Mouse (Mus musculus) intestine, embryonic 14.5 days (tissue): ENCODE data around the gene Mlana. TPM values are rescaled to one million over a fixed set of nuclear protein-coding genes. Genes with fewer than 3 reads are reported as not detected.

ENCODE experiments used
- ATAC-seq: fragments of 200-750 bp; cut with Nextera tagmentation; replicated peaks from 2 replicates; pipeline ENCODE4 v1.8.0; 2017; ENCODE audit warnings: low read depth, moderate number of reproducible peaks, moderate TSS enrichment, moderate library complexity; ENCODE audit not compliant: low FRiP score, low TSS enrichment
- DNase-seq: peaks from one replicate; pipeline ENCODE4 v3.0.0-alpha.2; 2018; ENCODE audit warnings: low spot score
- H3K27ac ChIP-seq: fragments of 300-500 bp; sonication (generic); 2 replicates; pipeline ENCODE4 v1.5.1; 2014; ENCODE audit warnings: low read depth, mild to moderate bottlenecking, control low read depth
- H3K27me3 ChIP-seq: fragments of 300-500 bp; sonication (generic); replicated peaks from 2 replicates; pipeline ENCODE4 v1.6.1; 2014; ENCODE audit warnings: low read length, control low read depth; ENCODE audit not compliant: control insufficient read depth, insufficient read depth
- H3K36me3 ChIP-seq: fragments of 300-500 bp; sonication (generic); 2 replicates; pipeline ENCODE4 v1.6.1; 2014; ENCODE audit warnings: low read length, control low read depth; ENCODE audit not compliant: control insufficient read depth, insufficient read depth
- H3K4me1 ChIP-seq: fragments of 300-500 bp; sonication (generic); replicated peaks from 2 replicates; pipeline ENCODE4 v1.6.1; 2014; ENCODE audit warnings: low read length, control low read depth, mixed read lengths; ENCODE audit not compliant: control insufficient read depth, insufficient read depth
- H3K4me2 ChIP-seq: fragments of 300-500 bp; sonication (generic); 2 replicates; pipeline ENCODE4 v1.6.1; 2014; ENCODE audit warnings: low read length
- H3K4me3 ChIP-seq: fragments of 300-500 bp; sonication (generic); 2 replicates; pipeline ENCODE4 v1.5.1; 2014; ENCODE audit warnings: low read depth, low read length, control low read depth, mixed read lengths
- H3K9ac ChIP-seq: fragments of 300-500 bp; sonication (generic); 2 replicates; pipeline ENCODE4 v1.6.1; 2014; ENCODE audit warnings: mild to moderate bottlenecking, low read length
- H3K9me3 ChIP-seq: fragments of 300-500 bp; sonication (generic); 2 replicates; pipeline ENCODE4 v1.6.1; 2016; ENCODE audit warnings: low read length, control low read depth; ENCODE audit not compliant: control insufficient read depth
- WGBS: fragments of 180-500 bp; shearing (Covaris S2); extraction: QIAGEN DNeasy Blood & Tissue Kit; methylation state at CpG from one replicate; pipeline ENCODE4 v1.1.7; 2014; 5-methylcytosine and 5-hydroxymethylcytosine counted together
- polyA plus RNA-seq: library from polyadenylated mRNA; unstranded; fragments of >200 nt; fragmentation: Nextera tagmentation; extraction: Ambion mirVana; gene quantifications from 2 replicates; pipeline ENCODE4 v1.2.1, GENCODE M21; 2014

The Mlana gene
- polyA plus RNA-seq, 1 experiment from 2014 or later: not detected

DNA sequence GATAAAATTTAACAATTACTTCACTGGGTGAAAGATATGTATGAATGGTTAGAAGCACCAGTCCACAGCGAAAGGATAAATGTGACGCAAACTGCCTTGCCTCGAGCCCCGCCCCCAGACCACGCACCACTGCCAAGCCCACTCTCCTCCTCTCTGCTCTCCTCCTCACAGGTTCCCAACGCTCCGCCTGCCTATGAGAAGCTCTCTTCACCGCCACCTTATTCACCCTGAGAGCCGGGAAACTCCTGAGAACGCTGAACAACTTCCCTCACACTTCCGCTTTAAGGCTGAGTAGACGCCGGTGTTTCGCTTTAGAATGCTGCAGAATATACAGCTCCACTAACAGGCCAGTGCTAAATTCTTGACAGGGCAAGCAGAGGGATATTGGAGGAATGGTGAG is 10.4 kb downstream of the Mlana start:
- Histone ChIP-seq H3K27ac (no peak overlapping the region), H3K4me1 (no peaks in the 10 kb centered on the region; the same call in 1 of the 2 replicates), H3K9me3 (no peaks in the 10 kb centered on the region), H3K4me2 (peak overlapping the region; percentile 38), H3K27me3 (no peaks in the 10 kb centered on the region), H3K9ac (no peak overlapping the region), H3K4me3 (peak overlapping the region; percentile 20), H3K36me3 (no peaks in the 10 kb centered on the region)
- peak; percentile 51 for DNase-seq
- WGBS: 44% methylated on average over 14 of the region's 14 CpGs
- ATAC-seq: no peak

GRCm38 (mm10) chr19:29708461-29708860 is 10.8 kb downstream of the Mlana start:
- Histone ChIP-seq H3K27ac (no peak overlapping the region), H3K36me3 (no peaks in the 10 kb centered on the region), H3K9ac (no peak overlapping the region), H3K4me2 (peak overlapping the region; percentile 38), H3K9me3 (no peaks in the 10 kb centered on the region), H3K27me3 (no peaks in the 10 kb centered on the region), H3K4me1 (no peaks in the 10 kb centered on the region; the same call in 1 of the 2 replicates), H3K4me3 (peak overlapping the region; percentile 20; the same call in 1 of the 2 replicates)
- no peak for ATAC-seq
- 56% methylated on average over 5 of the region's 5 CpGs for WGBS
- no peak for DNase-seq

DNA sequence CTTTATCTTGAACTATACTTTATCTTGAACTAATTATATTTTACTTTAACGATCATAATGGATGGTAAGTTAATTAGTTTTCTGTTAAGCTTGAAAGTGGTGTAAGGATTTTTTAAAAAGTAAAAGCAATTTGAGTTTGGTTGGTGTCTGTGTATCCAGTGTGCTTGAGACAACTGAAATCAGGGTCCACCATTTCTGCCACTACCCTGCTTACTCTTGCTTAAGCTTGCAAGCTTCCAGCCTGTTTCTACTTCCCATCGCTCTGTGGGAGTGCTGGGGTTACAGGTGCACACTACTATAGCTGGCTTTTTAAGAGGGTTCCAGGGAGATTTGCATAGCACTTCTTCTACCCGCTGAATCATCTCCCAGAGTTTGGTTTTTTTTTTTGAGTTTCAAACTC is 11.8 kb downstream of the Mlana start:
- Histone ChIP-seq H3K4me1 (no peaks in the 10 kb centered on the region; the same call in 1 of the 2 replicates), H3K27ac (no peak overlapping the region), H3K9ac (no peak overlapping the region), H3K27me3 (no peaks in the 10 kb centered on the region), H3K4me2 (no peak overlapping the region), H3K4me3 (no peak overlapping the region), H3K36me3 (no peaks in the 10 kb centered on the region), H3K9me3 (no peaks in the 10 kb centered on the region)
- 73% methylated on average over 3 of the region's 3 CpGs for WGBS
- ATAC-seq: no peak
- no peak for DNase-seq

- no peak for ATAC-seq
Observed at GRCm38 (mm10) chr19:29713451-29713850, 15.8 kb downstream of the Mlana start.

DNA sequence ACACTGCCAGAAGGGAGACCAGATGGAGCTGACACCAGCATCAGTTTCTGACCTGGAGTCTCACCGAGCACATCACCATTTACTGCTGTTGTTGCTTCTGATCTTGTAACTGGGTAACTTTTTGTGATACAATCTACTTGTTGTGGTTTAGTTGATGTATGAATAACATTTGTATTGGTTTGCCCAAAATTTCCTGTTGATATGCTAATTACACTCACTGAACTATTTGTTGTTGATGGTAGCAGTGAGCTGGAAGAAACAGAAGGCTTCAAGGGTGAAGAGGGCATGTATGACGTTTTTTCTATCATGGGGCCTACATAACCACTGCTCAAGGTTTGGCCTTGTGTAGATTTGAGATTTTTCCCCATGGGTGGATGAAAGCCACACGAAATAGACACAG is 20.2 kb downstream of the Mlana start:
- Histone ChIP-seq H3K27me3 (no peaks in the 10 kb centered on the region), H3K36me3 (peaks cover 55% of the 10 kb centered on the region), H3K4me1 (no peaks in the 10 kb centered on the region), H3K9ac (no peak overlapping the region), H3K27ac (no peak overlapping the region), H3K4me2 (no peak overlapping the region), H3K4me3 (no peak overlapping the region), H3K9me3 (no peaks in the 10 kb centered on the region)
- no peak for DNase-seq
- 91% methylated on average over 3 of the region's 3 CpGs for WGBS
- no peak for ATAC-seq

More at GRCm38 (mm10) chr19:29713451-29713850, 15.8 kb downstream of the Mlana start:
- Histone ChIP-seq H3K4me2 (no peak overlapping the region), H3K4me3 (no peak overlapping the region), H3K9ac (no peak overlapping the region), H3K4me1 (no peaks in the 10 kb centered on the region), H3K27ac (no peak overlapping the region), H3K27me3 (no peaks in the 10 kb centered on the region), H3K36me3 (peaks cover 29% of the 10 kb centered on the region), H3K9me3 (no peaks in the 10 kb centered on the region)
- no peak for DNase-seq
- 88% methylated on average over 4 of the region's 4 CpGs for WGBS

DNA sequence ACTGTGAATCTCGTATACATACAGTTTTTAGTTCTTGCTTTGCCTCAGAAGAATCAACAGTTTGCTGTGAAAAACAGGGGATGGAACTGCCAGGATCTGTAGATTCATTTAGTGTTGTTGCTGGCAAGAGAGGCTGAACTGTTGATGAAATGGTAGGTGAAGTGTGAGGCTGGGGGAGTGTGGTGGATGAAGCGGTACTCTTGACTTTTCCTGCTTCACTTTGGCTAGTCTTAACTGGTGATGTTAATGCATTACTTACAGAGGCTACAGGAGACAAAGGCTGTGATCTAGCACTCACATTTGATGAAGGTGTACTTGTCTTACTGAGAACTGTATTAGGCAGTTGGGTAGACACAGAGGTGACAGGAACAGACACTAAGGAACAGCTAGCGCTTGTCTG is 20.9 kb downstream of the Mlana start:
- ATAC-seq (no peak), DNase-seq (no peak)
- no peak overlapping the region for H3K9ac ChIP-seq
- H3K4me1 ChIP-seq: no peaks in the 10 kb centered on the region
- no peaks in the 10 kb centered on the region for H3K9me3 ChIP-seq
- peaks cover 55% of the 10 kb centered on the region for H3K36me3 ChIP-seq
- WGBS: 94% methylated on average over 3 of the region's 3 CpGs
- H3K4me3 ChIP-seq: no peak overlapping the region
- H3K27me3 ChIP-seq: no peaks in the 10 kb centered on the region
- no peak overlapping the region for H3K4me2 ChIP-seq
- H3K27ac ChIP-seq: no peak overlapping the region

- Histone ChIP-seq H3K9ac (no peak overlapping the region), H3K4me3 (no peak overlapping the region), H3K4me2 (no peak overlapping the region), H3K27ac (no peak overlapping the region), H3K9me3 (no peaks in the 10 kb centered on the region), H3K27me3 (no peaks in the 10 kb centered on the region), H3K4me1 (no peaks in the 10 kb centered on the region), H3K36me3 (no peaks in the 10 kb centered on the region)
- 72% methylated on average over 3 of the region's 3 CpGs for WGBS
- ATAC-seq (no peak), DNase-seq (no peak)
Observed at GRCm38 (mm10) chr19:29735421-29735820, 37.8 kb downstream of the Mlana start.

- 85% methylated on average over 2 of the region's 2 CpGs for WGBS
- H3K4me2 ChIP-seq: no peak overlapping the region
- no peak overlapping the region for H3K4me3 ChIP-seq
- H3K36me3 ChIP-seq: no peaks in the 10 kb centered on the region
- no peaks in the 10 kb centered on the region for H3K27me3 ChIP-seq
- H3K27ac ChIP-seq: no peak overlapping the region
- H3K4me1 ChIP-seq: no peaks in the 10 kb centered on the region
- DNase-seq: no peak
- no peaks in the 10 kb centered on the region for H3K9me3 ChIP-seq
- no peak overlapping the region for H3K9ac ChIP-seq
- no peak for ATAC-seq
Observed at GRCm38 (mm10) chr19:29739608-29740007, 42.0 kb downstream of the Mlana start.

- 80% methylated on average over 1 of the region's 1 CpGs for WGBS
- ATAC-seq (no peak), DNase-seq (no peak)
- Histone ChIP-seq H3K9ac (no peak overlapping the region), H3K9me3 (no peaks in the 10 kb centered on the region), H3K27ac (no peak overlapping the region), H3K4me2 (no peak overlapping the region), H3K36me3 (no peaks in the 10 kb centered on the region), H3K4me1 (no peaks in the 10 kb centered on the region), H3K4me3 (no peak overlapping the region), H3K27me3 (no peaks in the 10 kb centered on the region)
Observed at GRCm38 (mm10) chr19:29740661-29741060, 43.0 kb downstream of the Mlana start.
